Mouse (Mus musculus): ENCODE measurements at regions not wholly inside any gene's neighbourhood (a gene's known extent, or its start where the extent isn't known, plus 50 kb on each side); places are given as distances from the start of the nearest gene placed in this dataset.

GRCm38 (mm10) chr5:102123285-102123684, 53.6 kb upstream of the Wdfy3 start:
- 72% methylated on average over 6 of the region's 6 CpGs for WGBS
- TF ChIP-seq POLR2A (IDR thresholded peaks at IDR 0.05; ENCODE audit: extremely low read depth, insufficient read depth, low read length): no peak
- no peak for TF ChIP-seq CTCF (IDR thresholded peaks at IDR 0.05; ENCODE audit: low read depth, low read length)
- Histone ChIP-seq H3K9ac (ENCODE audit: low read depth, low read length) (no peak overlapping the region), H3K4me1 (ENCODE audit: control insufficient read depth, insufficient read depth, low read length) (no peaks in the 10 kb centered on the region), H3K4me3 (ENCODE audit: insufficient read depth, low read depth, low read length) (no peak overlapping the region), H3K79me2 (ENCODE audit: control insufficient read depth, insufficient read depth, low read length) (no peaks in the 10 kb centered on the region), H3K36me3 (ENCODE audit: control insufficient read depth, insufficient read depth, low read length) (no peaks in the 10 kb centered on the region), H3K27me3 (ENCODE audit: control insufficient read depth, insufficient read depth, low read length) (no peaks in the 10 kb centered on the region), H3K27ac (replicated peaks; ENCODE audit: insufficient read depth, low read depth, low read length) (no peak overlapping the region)
- no peak for DNase-seq (ENCODE audit: extremely low read depth, low read depth, low spot score)

GRCm38 (mm10) chr5:102126737-102127136, 57.0 kb upstream of the Wdfy3 start:
- Histone ChIP-seq H3K79me2 (ENCODE audit: control insufficient read depth, insufficient read depth, low read length) (no peaks in the 10 kb centered on the region), H3K9ac (ENCODE audit: low read depth, low read length) (no peak overlapping the region), H3K27ac (replicated peaks; ENCODE audit: insufficient read depth, low read depth, low read length) (no peak overlapping the region), H3K4me1 (ENCODE audit: control insufficient read depth, insufficient read depth, low read length) (no peaks in the 10 kb centered on the region), H3K4me3 (ENCODE audit: insufficient read depth, low read depth, low read length) (no peak overlapping the region), H3K27me3 (ENCODE audit: control insufficient read depth, insufficient read depth, low read length) (no peaks in the 10 kb centered on the region), H3K36me3 (ENCODE audit: control insufficient read depth, insufficient read depth, low read length) (no peaks in the 10 kb centered on the region)
- DNase-seq (ENCODE audit: extremely low read depth, low read depth, low spot score): no peak
- TF ChIP-seq CTCF (IDR thresholded peaks at IDR 0.05; ENCODE audit: low read depth, low read length): peak; percentile 69
- no peak for TF ChIP-seq POLR2A (IDR thresholded peaks at IDR 0.05; ENCODE audit: extremely low read depth, insufficient read depth, low read length)
- 20% methylated on average over 3 of the region's 3 CpGs for WGBS

GRCm38 (mm10) chr5:102147991-102148390, 78.3 kb upstream of the Wdfy3 start:
- H3K79me2 ChIP-seq (ENCODE audit: control insufficient read depth, insufficient read depth, low read length): no peaks in the 10 kb centered on the region
- DNase-seq (ENCODE audit: extremely low read depth, low read depth, low spot score): no peak
- H3K36me3 ChIP-seq (ENCODE audit: control insufficient read depth, insufficient read depth, low read length): no peaks in the 10 kb centered on the region
- H3K4me3 ChIP-seq (ENCODE audit: insufficient read depth, low read depth, low read length): no peak overlapping the region
- no peaks in the 10 kb centered on the region for H3K4me1 ChIP-seq (ENCODE audit: control insufficient read depth, insufficient read depth, low read length)
- H3K9ac ChIP-seq (ENCODE audit: low read depth, low read length): no peak overlapping the region
- WGBS: 77% methylated on average over 4 of the region's 4 CpGs
- no peak overlapping the region for H3K27ac ChIP-seq (replicated peaks; ENCODE audit: insufficient read depth, low read depth, low read length)
- H3K27me3 ChIP-seq (ENCODE audit: control insufficient read depth, insufficient read depth, low read length): no peaks in the 10 kb centered on the region
- no peak for TF ChIP-seq CTCF (IDR thresholded peaks at IDR 0.05; ENCODE audit: low read depth, low read length)
- no peak for TF ChIP-seq POLR2A (IDR thresholded peaks at IDR 0.05; ENCODE audit: extremely low read depth, insufficient read depth, low read length)

- TF ChIP-seq POLR2A (IDR thresholded peaks at IDR 0.05; ENCODE audit: extremely low read depth, insufficient read depth, low read length) (no peak), CTCF (IDR thresholded peaks at IDR 0.05; ENCODE audit: low read depth, low read length) (peak; percentile 73)
- Histone ChIP-seq H3K79me2 (ENCODE audit: control insufficient read depth, insufficient read depth, low read length) (no peaks in the 10 kb centered on the region), H3K4me3 (ENCODE audit: insufficient read depth, low read depth, low read length) (no peak overlapping the region), H3K36me3 (ENCODE audit: control insufficient read depth, insufficient read depth, low read length) (no peaks in the 10 kb centered on the region), H3K4me1 (ENCODE audit: control insufficient read depth, insufficient read depth, low read length) (no peaks in the 10 kb centered on the region), H3K9ac (ENCODE audit: low read depth, low read length) (no peak overlapping the region), H3K27ac (replicated peaks; ENCODE audit: insufficient read depth, low read depth, low read length) (no peak overlapping the region), H3K27me3 (ENCODE audit: control insufficient read depth, insufficient read depth, low read length) (no peaks in the 10 kb centered on the region)
- WGBS: 47% methylated on average over 14 of the region's 14 CpGs
- peak; percentile 52 for DNase-seq (ENCODE audit: extremely low read depth, low read depth, low spot score)
Measured at GRCm38 (mm10) chr5:102149481-102150129, 79.9 kb upstream of the Wdfy3 start.

- H3K4me1 ChIP-seq (ENCODE audit: control insufficient read depth, insufficient read depth, low read length): no peaks in the 10 kb centered on the region
- TF ChIP-seq CTCF (IDR thresholded peaks at IDR 0.05; ENCODE audit: low read depth, low read length) (no peak), POLR2A (IDR thresholded peaks at IDR 0.05; ENCODE audit: extremely low read depth, insufficient read depth, low read length) (no peak)
- no peak overlapping the region for H3K9ac ChIP-seq (ENCODE audit: low read depth, low read length)
- no peaks in the 10 kb centered on the region for H3K36me3 ChIP-seq (ENCODE audit: control insufficient read depth, insufficient read depth, low read length)
- H3K27ac ChIP-seq (replicated peaks; ENCODE audit: insufficient read depth, low read depth, low read length): no peak overlapping the region
- H3K79me2 ChIP-seq (ENCODE audit: control insufficient read depth, insufficient read depth, low read length): no peaks in the 10 kb centered on the region
- 70% methylated on average over 2 of the region's 2 CpGs for WGBS
- no peak for DNase-seq (ENCODE audit: extremely low read depth, low read depth, low spot score)
- H3K4me3 ChIP-seq (ENCODE audit: insufficient read depth, low read depth, low read length): no peak overlapping the region
- no peaks in the 10 kb centered on the region for H3K27me3 ChIP-seq (ENCODE audit: control insufficient read depth, insufficient read depth, low read length)
Measured at GRCm38 (mm10) chr5:102159621-102160020, 89.9 kb upstream of the Wdfy3 start.

- 60% methylated on average over 4 of the region's 4 CpGs for WGBS
Measured at GRCm38 (mm10) chr5:102167981-102168380, 98.3 kb upstream of the Wdfy3 start.

More at GRCm38 (mm10) chr5:102167981-102168380, 98.3 kb upstream of the Wdfy3 start:
- Histone ChIP-seq H3K27ac (replicated peaks; ENCODE audit: insufficient read depth, low read depth, low read length) (no peak overlapping the region), H3K27me3 (ENCODE audit: control insufficient read depth, insufficient read depth, low read length) (no peaks in the 10 kb centered on the region), H3K79me2 (ENCODE audit: control insufficient read depth, insufficient read depth, low read length) (no peaks in the 10 kb centered on the region), H3K9ac (ENCODE audit: low read depth, low read length) (no peak overlapping the region), H3K4me3 (ENCODE audit: insufficient read depth, low read depth, low read length) (no peak overlapping the region), H3K4me1 (ENCODE audit: control insufficient read depth, insufficient read depth, low read length) (no peaks in the 10 kb centered on the region), H3K36me3 (ENCODE audit: control insufficient read depth, insufficient read depth, low read length) (no peaks in the 10 kb centered on the region)
- TF ChIP-seq POLR2A (IDR thresholded peaks at IDR 0.05; ENCODE audit: extremely low read depth, insufficient read depth, low read length): no peak
- no peak for TF ChIP-seq CTCF (IDR thresholded peaks at IDR 0.05; ENCODE audit: low read depth, low read length)
- no peak for DNase-seq (ENCODE audit: extremely low read depth, low read depth, low spot score)
